Mouse (Mus musculus) kidney, embryonic 14.5 days (tissue): ENCODE measurements at regions not wholly inside any gene's neighbourhood (a gene's known extent, or its start where the extent isn't known, plus 50 kb on each side); places are given as distances from the start of the nearest gene placed in this dataset.

Source experiments
- ATAC-seq: fragments of 200-750 bp; cut with Nextera tagmentation; 2 replicates; pipeline ENCODE4 v1.8.0; 2017; ENCODE audit warnings: moderate number of reproducible peaks, mild to moderate bottlenecking, moderate TSS enrichment, moderate library complexity; ENCODE audit not compliant: low FRiP score, low TSS enrichment
- H3K27ac ChIP-seq: fragments of 300-500 bp; sonication (generic); 2 replicates; pipeline ENCODE4 v1.5.1; 2014; ENCODE audit warnings: low read depth, mild to moderate bottlenecking, low read length, moderate library complexity, mixed read lengths
- H3K27me3 ChIP-seq: fragments of 300-500 bp; sonication (generic); 2 replicates; pipeline ENCODE4 v1.6.1; 2014; ENCODE audit warnings: mild to moderate bottlenecking, low read length; ENCODE audit not compliant: control insufficient read depth, insufficient read depth
- H3K36me3 ChIP-seq: fragments of 300-500 bp; sonication (generic); 2 replicates; pipeline ENCODE4 v1.6.1; 2014; ENCODE audit warnings: low read length, mixed read lengths; ENCODE audit not compliant: control insufficient read depth, insufficient read depth
- H3K4me1 ChIP-seq: fragments of 300-500 bp; sonication (generic); 2 replicates; pipeline ENCODE4 v1.6.1; 2014; ENCODE audit warnings: low read length, mixed read lengths; ENCODE audit not compliant: control insufficient read depth, insufficient read depth
- H3K4me2 ChIP-seq: fragments of 300-500 bp; sonication (generic); replicated peaks from 2 replicates; pipeline ENCODE4 v1.6.1; 2014; ENCODE audit warnings: low read depth, mild to moderate bottlenecking, low read length
- H3K4me3 ChIP-seq: fragments of 300-500 bp; sonication (generic); 2 replicates; pipeline ENCODE4 v1.5.1; 2014; ENCODE audit warnings: mild to moderate bottlenecking, low read length
- H3K9ac ChIP-seq: fragments of 300-500 bp; sonication (generic); 2 replicates; pipeline ENCODE4 v1.6.1; 2014; ENCODE audit warnings: low read depth, mild to moderate bottlenecking, low read length, moderate library complexity
- H3K9me3 ChIP-seq: fragments of 300-500 bp; sonication (generic); 2 replicates; pipeline ENCODE4 v1.6.1; 2016; ENCODE audit warnings: low read length; ENCODE audit not compliant: control insufficient read depth
- WGBS: fragments of 180-500 bp; shearing (Covaris S2); extraction: QIAGEN DNeasy Blood & Tissue Kit; methylation state at CpG from one replicate; pipeline ENCODE4 v1.1.7; 2014; 5-methylcytosine and 5-hydroxymethylcytosine counted together

DNA sequence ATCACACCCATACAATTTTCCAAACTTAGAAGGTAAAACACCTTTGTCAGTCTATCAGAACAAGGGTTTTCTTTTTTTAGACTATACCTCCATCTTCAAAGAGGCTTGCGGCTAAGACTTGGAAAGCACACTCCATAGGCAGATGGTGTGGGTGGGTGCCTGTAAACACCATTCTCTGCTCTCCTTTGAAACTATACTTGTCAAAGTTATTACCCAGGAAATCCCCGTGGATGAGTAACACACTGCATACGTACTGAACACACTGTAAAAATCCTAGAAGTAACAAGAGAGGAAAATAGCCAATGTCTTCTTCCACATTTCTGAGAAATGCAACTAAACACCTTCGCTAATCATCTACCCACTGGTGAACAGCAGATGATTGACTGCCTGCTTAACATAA, 464.0 kb upstream of the Adam24 start:
- H3K4me2 ChIP-seq: no peak overlapping the region
- 83% methylated on average over 4 of the region's 4 CpGs for WGBS
- no peak for ATAC-seq
- H3K36me3 ChIP-seq: no peaks in the 10 kb centered on the region
- H3K9me3 ChIP-seq: no peaks in the 10 kb centered on the region
- no peaks in the 10 kb centered on the region for H3K27me3 ChIP-seq
- H3K9ac ChIP-seq: no peak overlapping the region
- H3K4me1 ChIP-seq: no peaks in the 10 kb centered on the region
- no peak overlapping the region for H3K27ac ChIP-seq
- H3K4me3 ChIP-seq: no peak overlapping the region

DNA sequence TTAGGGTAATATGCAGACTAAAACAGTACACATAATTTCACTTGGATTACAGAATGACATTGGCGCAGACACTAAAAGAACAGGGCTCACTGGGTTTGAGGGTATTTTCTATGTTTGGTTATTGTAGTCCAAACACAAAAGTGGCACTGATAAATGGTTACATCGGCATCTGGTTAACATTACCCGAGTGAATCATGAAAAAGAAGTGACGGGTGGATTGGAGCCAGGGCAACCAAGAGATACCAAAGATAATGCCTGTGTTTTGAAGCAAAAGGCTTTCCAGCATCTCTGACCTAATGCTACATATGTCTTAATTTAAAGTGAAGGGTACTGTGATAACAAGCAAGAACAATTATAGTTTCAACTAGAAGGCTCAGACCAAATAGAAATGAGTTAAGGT, 451.4 kb upstream of the Adam24 start:
- no peak overlapping the region for H3K4me2 ChIP-seq
- H3K27me3 ChIP-seq: no peaks in the 10 kb centered on the region
- H3K9ac ChIP-seq: no peak overlapping the region
- H3K4me1 ChIP-seq: no peaks in the 10 kb centered on the region
- H3K4me3 ChIP-seq: no peak overlapping the region
- no peaks in the 10 kb centered on the region for H3K36me3 ChIP-seq
- no peak overlapping the region for H3K27ac ChIP-seq
- WGBS: 39% methylated on average over 4 of the region's 4 CpGs
- H3K9me3 ChIP-seq: no peaks in the 10 kb centered on the region
- ATAC-seq: no peak

GRCm38 (mm10) chr8:40227262-40227661, 447.6 kb upstream of the Adam24 start:
- H3K27ac ChIP-seq: no peak overlapping the region
- H3K9ac ChIP-seq: no peak overlapping the region
- H3K36me3 ChIP-seq: no peaks in the 10 kb centered on the region
- no peak overlapping the region for H3K4me2 ChIP-seq
- WGBS: 75% methylated on average over 1 of the region's 1 CpGs
- ATAC-seq: no peak
- H3K27me3 ChIP-seq: no peaks in the 10 kb centered on the region
- no peak overlapping the region for H3K4me3 ChIP-seq
- no peaks in the 10 kb centered on the region for H3K9me3 ChIP-seq
- no peaks in the 10 kb centered on the region for H3K4me1 ChIP-seq
